Mouse (Mus musculus): ENCODE measurements around the gene Scel. TPM values are rescaled to one million over a fixed set of nuclear protein-coding genes. Genes with fewer than 3 reads are reported as not detected.
"Not testable (repeated sequence)": the region's sequence is repeated elsewhere in the genome, so short reads cannot be mapped to it uniquely, and the experiment has no call there.

Scel gene
- total RNA-seq (2021), result 1 to 10 TPM; 1.1 to 1.4 TPM

- DNase-seq (ENCODE audit: low spot score in 2 of 2), result no peak
- intact Hi-C loops (cut with DNase I), result loop anchor here (2.0 kb wide), 1 partner anchor 44 kb away; no protein-coding TSS in a partner anchor
These were observed at the start of gene Scel for GRCm38 (mm10) chr14:103512802-103513472. Scel (plus strand) TSS chr14:103513342.

GRCm38 (mm10) chr14:103468691-103469463 is 44.3 kb upstream of the Scel start:
- no peak for DNase-seq (ENCODE audit: low spot score in 2 of 2)
- intact Hi-C loops (cut with DNase I), result loop anchor here (1.0 to 2.0 kb wide), 2 partner anchors 44 to 123 kb away; partner anchors contain the start of genes Mycbp2 and Scel

GRCm38 (mm10) chr14:103469464-103470015 is 43.6 kb upstream of the Scel start:
- intact Hi-C loops (cut with DNase I), result loop anchor here (1.0 to 10.0 kb wide), 6 partner anchors 43 to 307 kb away; partner anchors contain the start of genes Mycbp2 and Scel
- peak; percentile 62 for DNase-seq (ENCODE audit: low spot score in 2 of 2)

GRCm38 (mm10) chr14:103471074-103471778 is 41.9 kb upstream of the Scel start:
- intact Hi-C loops (cut with DNase I), result loop anchor here (5.0 to 10.0 kb wide), 4 partner anchors 66 to 309 kb away; no protein-coding TSS in a partner anchor
- no peak for DNase-seq (ENCODE audit: low spot score in 2 of 2)

- intact Hi-C loops (cut with DNase I), result loop anchor here (5.0 to 10.0 kb wide), 4 partner anchors 65 to 310 kb away; no protein-coding TSS in a partner anchor
- peak; percentile 84 to 85 for DNase-seq (ENCODE audit: low spot score in 2 of 2)
These were observed 41.2 kb upstream of the Scel start for GRCm38 (mm10) chr14:103471806-103472553.

- no peak for DNase-seq (ENCODE audit: low spot score in 2 of 2)
- intact Hi-C loops (cut with DNase I), result loop anchor here (5.0 to 10.0 kb wide), 4 partner anchors 65 to 310 kb away; no protein-coding TSS in a partner anchor
These were observed 40.6 kb upstream of the Scel start for GRCm38 (mm10) chr14:103472554-103472905.

- intact Hi-C loops (cut with DNase I), result loop anchor here (10.0 kb wide), 1 partner anchor 221 kb away; no protein-coding TSS in a partner anchor
- DNase-seq (ENCODE audit: low spot score in 2 of 2), result no peak
These were observed 37.8 kb upstream of the Scel start for GRCm38 (mm10) chr14:103475312-103475711.

GRCm38 (mm10) chr14:103476232-103476631 is 36.9 kb upstream of the Scel start:
- intact Hi-C loops (cut with DNase I), result loop anchor here (10.0 kb wide), 1 partner anchor 221 kb away; no protein-coding TSS in a partner anchor
- DNase-seq (ENCODE audit: low spot score in 2 of 2), result not testable (repeated sequence)

GRCm38 (mm10) chr14:103477281-103477680 is 35.9 kb upstream of the Scel start:
- no peak for DNase-seq (ENCODE audit: low spot score in 2 of 2)
- intact Hi-C loops (cut with DNase I), result loop anchor here (10.0 kb wide), 1 partner anchor 222 kb away; no protein-coding TSS in a partner anchor

GRCm38 (mm10) chr14:103477959-103478358 is 35.2 kb upstream of the Scel start:
- DNase-seq (ENCODE audit: low spot score in 2 of 2), result no peak
- intact Hi-C loops (cut with DNase I), result loop anchor here (10.0 kb wide), 1 partner anchor 223 kb away; no protein-coding TSS in a partner anchor

GRCm38 (mm10) chr14:103479446-103479845 is 33.7 kb upstream of the Scel start:
- intact Hi-C loops (cut with DNase I), result loop anchor here (10.0 kb wide), 1 partner anchor 225 kb away; no protein-coding TSS in a partner anchor
- DNase-seq (ENCODE audit: low spot score in 2 of 2), result no peak

- no peak for DNase-seq (ENCODE audit: low spot score in 2 of 2)
- intact Hi-C loops (cut with DNase I), result no loop called here
These were observed 31.6 kb upstream of the Scel start for GRCm38 (mm10) chr14:103481514-103481913.

- intact Hi-C loops (cut with DNase I), result no loop called here
These were observed 27.5 kb upstream of the Scel start for GRCm38 (mm10) chr14:103485671-103486070.

GRCm38 (mm10) chr14:103486974-103487373 is 26.2 kb upstream of the Scel start:
- DNase-seq (ENCODE audit: low spot score in 2 of 2), result no peak
- intact Hi-C loops (cut with DNase I), result no loop called here

More at GRCm38 (mm10) chr14:103485671-103486070, 27.5 kb upstream of the Scel start:
- no peak for DNase-seq (ENCODE audit: low spot score in 2 of 2)

GRCm38 (mm10) chr14:103488659-103489058 is 24.5 kb upstream of the Scel start:
- intact Hi-C loops (cut with DNase I), result no loop called here
- no peak for DNase-seq (ENCODE audit: low spot score in 2 of 2)

- intact Hi-C loops (cut with DNase I), result no loop called here
- DNase-seq (ENCODE audit: low spot score in 2 of 2), result no peak
These were observed 14.9 kb upstream of the Scel start for GRCm38 (mm10) chr14:103498199-103498598.

GRCm38 (mm10) chr14:103498613-103499012 is 14.5 kb upstream of the Scel start:
- DNase-seq (ENCODE audit: low spot score in 2 of 2), result no peak
- intact Hi-C loops (cut with DNase I), result no loop called here

- no peak for DNase-seq (ENCODE audit: low spot score in 2 of 2)
- intact Hi-C loops (cut with DNase I), result no loop called here
These were observed 14.1 kb upstream of the Scel start for GRCm38 (mm10) chr14:103499060-103499459.

- intact Hi-C loops (cut with DNase I), result no loop called here
- no peak for DNase-seq (ENCODE audit: low spot score in 2 of 2)
These were observed 12.8 kb upstream of the Scel start for GRCm38 (mm10) chr14:103500309-103500708.

All from left cerebral cortex, postnatal 36 days (tissue).